Mouse (Mus musculus) WW6 (cell line): ENCODE measurements around the gene Noa1.

Experiments used
- DNase-seq: peaks from one replicate; pipeline ENCODE4 v3.0.0-alpha.2; 2013; ENCODE audit warnings: low read depth, low spot score

The Noa1 gene

GRCm38 (mm10) chr5:77290606-77291005, 19.3 kb downstream of the Noa1 start:
- no peak for DNase-seq

- DNase-seq: no peak
Observed at GRCm38 (mm10) chr5:77289686-77290085, 20.2 kb downstream of the Noa1 start.

DNA sequence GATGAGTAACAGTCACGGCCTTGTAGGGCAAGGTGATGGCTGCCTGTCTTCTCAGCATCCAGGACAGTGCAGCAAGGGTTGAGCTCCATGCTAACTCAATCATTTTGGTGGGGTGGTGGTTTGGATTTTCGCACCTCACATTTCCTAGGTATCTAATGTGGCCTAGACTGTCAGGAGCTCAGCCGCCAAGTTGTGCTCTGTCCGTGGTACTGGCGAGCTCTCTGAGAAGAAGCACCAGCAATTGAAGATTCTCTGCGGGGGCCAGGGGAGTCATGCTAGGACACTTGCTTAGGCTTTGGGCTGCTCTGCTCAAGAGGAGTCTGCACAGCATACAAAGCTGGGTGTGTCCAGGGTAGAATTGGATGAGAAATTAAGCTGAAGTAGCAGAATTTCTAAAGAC, 22.0 kb downstream of the Noa1 start:
- DNase-seq: no peak

- DNase-seq: no peak
Observed at GRCm38 (mm10) chr5:77286904-77287303, 23.0 kb downstream of the Noa1 start.

DNA sequence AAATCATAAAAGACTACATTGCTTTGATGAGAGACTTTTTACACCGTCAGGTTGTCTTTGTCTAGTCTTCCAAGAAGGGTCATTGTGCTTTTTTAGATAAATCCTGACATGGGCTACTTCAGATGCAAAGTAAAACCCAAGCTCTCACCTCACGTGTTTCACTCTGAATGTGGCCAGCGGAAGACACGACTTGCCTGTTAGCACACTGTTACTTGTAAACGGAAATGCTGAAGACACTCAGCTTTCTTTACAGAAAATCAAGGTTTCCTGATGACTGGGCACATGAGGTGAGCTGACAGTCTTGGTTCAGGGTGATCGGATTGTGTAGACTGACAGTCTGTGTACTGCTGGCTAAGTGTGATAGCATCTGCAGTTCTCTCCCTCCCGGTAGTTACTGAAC, 24.2 kb downstream of the Noa1 start:
- no peak for DNase-seq

DNA sequence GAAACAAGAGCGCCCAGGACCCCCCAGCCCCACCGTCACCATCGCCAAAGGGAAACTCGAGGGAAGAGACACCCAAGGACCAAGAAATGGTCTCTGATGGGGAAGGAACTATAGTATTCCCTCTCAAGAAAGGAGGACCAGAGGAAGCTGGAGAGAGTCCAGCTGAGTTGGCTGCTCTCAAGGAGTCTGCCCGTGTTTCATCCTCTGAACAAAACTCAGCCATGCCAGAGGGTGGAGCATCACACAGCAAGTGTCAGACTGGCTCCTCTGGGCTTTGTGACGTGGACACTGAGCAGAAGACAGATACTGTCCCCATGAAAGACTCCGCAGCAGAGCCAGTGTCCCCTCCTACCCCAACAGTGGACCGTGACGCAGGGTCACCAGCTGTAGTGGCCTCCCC, 27.6 kb downstream of the Noa1 start:
- no peak for DNase-seq

DNA sequence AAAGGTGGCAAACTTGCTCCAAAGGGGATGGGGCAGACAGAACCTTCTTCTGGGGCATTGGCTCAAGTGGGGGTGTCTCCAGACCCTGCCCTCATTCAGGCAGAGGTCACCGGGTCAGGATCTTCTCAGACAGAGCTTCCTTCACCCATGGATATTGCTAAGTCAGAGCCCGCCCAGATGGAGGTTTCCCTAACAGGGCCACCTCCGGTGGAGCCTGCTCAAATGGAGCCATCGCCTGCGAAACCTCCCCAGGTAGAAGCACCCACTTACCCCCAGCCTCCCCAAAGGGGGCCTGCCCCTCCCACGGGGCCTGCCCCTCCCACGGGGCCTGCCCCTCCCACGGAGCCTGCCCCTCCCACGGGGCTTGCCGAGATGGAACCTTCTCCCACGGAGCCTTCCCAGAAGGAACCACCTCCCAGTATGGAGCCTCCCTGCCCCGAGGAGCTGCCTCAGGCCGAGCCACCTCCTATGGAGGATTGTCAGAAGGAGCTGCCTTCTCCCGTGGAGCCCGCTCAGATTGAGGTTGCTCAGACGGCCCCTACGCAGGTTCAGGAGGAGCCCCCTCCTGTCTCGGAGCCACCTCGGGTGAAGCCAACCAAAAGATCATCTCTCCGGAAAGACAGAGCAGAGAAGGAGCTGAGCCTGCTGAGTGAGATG, 28.2 kb downstream of the Noa1 start:
- DNase-seq: no peak

DNA sequence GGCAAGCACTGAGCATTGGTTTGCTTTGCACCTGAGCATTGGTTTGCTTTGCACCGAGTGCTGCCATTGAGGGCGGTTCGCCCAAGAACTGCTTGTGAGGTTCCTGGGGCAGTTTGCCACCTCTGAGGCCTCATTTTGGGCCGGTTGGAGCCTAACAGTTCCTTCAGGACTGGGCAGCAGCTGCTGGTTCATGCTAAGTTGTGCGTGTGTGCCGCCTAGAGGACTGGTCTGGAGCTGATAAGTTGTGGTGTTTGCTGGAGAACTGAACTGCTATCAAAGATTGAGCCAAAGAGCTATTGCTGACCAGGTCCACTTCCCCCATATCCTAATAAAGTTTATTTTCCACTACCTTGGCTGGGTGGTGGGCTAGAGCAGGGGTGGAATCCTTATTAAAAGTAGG, 32.7 kb downstream of the Noa1 start:
- DNase-seq: no peak

- no peak for DNase-seq
Observed at GRCm38 (mm10) chr5:77275950-77276349, 33.9 kb downstream of the Noa1 start.

- DNase-seq: no peak
Observed at GRCm38 (mm10) chr5:77273151-77273550, 36.7 kb downstream of the Noa1 start.

- no peak for DNase-seq
Observed at GRCm38 (mm10) chr5:77269399-77269798, 40.5 kb downstream of the Noa1 start.

DNA sequence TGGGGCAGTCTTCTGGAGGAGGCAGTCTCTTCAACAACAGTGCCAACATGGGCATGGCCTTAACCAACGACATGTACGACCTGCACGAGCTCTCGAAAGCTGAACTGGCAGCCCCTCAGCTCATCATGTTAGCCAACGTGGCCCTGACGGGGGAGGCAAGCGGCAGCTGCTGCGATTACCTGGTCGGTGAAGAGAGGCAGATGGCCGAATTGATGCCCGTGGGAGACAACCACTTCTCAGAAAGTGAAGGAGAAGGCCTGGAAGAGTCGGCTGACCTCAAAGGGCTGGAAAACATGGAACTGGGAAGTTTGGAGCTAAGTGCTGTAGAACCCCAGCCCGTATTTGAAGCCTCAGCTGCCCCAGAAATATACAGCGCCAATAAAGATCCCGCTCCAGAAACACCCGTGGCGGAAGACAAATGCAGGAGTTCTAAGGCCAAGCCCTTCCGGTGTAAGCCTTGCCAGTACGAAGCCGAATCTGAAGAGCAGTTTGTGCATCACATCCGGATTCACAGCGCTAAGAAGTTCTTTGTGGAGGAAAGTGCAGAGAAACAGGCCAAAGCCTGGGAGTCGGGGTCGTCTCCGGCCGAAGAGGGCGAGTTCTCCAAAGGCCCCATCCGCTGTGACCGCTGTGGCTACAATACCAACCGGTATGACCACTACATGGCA, 41.8 kb downstream of the Noa1 start:
- no peak for DNase-seq

DNA sequence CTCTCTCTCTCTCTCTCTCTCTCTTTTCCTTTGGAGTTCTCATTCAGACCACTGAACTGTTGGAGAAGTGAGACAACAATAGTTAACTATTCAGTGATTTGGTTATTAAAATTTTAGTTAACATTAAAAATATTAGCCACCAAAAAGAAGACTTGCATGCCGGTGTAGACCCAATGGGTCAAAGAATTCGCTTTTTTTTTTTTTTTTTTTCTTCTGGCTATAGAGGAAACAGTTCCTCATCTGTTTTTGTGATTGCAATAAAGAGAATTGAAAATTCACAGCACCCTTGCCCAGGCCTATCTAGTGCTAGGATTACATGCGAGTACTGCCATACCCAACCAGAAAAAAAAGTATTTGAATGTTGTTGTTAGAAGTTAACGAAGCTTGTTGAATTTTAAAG, 42.4 kb downstream of the Noa1 start:
- DNase-seq: no peak

GRCm38 (mm10) chr5:77266886-77267401, 42.9 kb downstream of the Noa1 start:
- DNase-seq: no peak

DNA sequence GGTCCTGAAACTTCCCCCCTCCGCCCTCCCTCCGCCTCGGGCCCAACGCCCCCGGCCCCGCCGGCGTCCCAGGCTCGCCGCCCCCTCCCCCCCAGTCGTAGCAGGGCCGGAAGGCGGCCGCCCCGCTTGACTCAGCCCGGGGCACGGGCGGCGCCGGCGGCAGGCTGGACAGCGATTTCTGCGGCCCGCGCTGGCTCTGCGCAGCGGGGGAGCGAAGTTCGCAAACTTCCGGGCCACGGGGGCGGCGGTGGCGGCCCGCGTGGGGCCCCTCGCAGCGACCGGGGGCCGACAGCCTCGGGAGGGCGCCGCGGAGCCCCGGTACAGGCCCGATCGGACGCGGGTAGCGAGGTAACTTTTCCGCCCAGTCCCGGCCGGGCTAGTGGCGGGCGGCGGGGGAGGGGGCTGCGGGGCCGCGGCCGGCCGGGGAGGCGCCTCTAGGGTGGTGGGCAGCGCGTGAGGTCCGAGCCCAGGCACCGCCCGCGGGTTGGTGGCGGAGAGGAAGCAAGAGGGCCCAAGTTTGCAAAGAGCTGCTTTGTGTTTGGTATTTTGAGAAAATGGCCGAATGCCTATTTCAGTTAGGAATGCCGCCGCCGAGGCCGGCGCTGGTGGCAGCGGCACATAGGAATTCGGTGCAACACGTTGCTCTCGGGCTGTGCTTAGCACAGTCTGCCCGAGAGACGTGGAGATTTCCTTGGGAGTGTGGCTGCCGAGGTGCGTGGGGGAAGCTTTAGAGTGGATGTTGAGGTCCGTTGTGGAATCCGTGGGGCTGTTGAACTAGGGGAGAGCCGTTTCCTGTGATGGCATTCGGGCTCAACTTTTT, 43.6 kb downstream of the Noa1 start:
- no peak for DNase-seq

GRCm38 (mm10) chr5:77265671-77266065, 44.2 kb downstream of the Noa1 start:
- no peak for DNase-seq

- DNase-seq: peak; percentile 87
Observed at GRCm38 (mm10) chr5:77265081-77265670, 44.7 kb downstream of the Noa1 start, which contains the start of gene Rest. Rest (plus strand) TSS chr5:77265491.

- DNase-seq: no peak
Observed at GRCm38 (mm10) chr5:77262105-77262504, 47.8 kb downstream of the Noa1 start.

- DNase-seq: no peak
Observed at GRCm38 (mm10) chr5:77261137-77261536, 48.7 kb downstream of the Noa1 start.

DNA sequence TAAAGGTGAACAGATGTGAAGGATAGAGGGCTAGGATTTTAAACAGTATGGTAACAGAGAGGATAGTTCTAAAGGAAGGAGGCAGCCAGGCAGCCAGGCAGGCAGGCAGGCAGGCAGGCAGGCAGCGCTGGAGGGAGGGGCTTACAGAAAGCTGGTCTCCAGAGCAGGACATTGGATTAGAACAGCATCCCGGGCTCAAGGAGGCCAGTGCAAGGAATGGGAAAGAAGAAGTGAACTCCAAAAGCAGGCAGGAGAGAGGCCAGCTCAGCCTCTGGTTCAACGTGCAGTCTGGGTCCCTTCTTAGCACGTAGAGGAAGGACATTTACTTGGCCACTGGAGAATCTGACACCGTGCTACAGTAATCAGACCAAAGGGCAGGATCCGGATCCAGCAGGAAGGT, 49.7 kb downstream of the Noa1 start:
- no peak for DNase-seq

DNA sequence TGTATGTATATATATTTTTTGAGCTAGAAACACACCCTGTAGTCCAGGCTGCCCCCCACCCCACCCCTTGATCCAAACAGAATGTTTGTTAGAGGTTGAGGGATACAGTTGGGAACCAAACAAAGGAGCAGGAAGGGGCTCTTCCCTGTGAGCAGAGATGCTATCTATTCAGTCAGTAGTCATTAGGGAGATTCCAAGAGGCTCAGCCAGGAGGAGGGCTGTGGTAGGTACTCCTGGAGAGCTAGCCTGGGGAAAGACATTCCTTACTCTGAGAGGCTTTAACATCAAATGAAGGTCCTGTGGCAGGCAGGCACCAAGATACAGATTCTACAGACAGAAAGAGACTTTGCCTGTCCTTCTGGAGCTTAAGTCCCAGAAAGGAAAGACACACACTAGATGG, 50.6 kb downstream of the Noa1 start:
- no peak for DNase-seq

- no peak for DNase-seq
Observed at GRCm38 (mm10) chr5:77257603-77258002, 52.3 kb downstream of the Noa1 start.
